Mouse (Mus musculus) frontal cortex, adult 2 months (tissue): Measurements from ENCODE around the gene Plau. TPM values are rescaled to one million over a fixed set of nuclear protein-coding genes. Genes with fewer than 3 reads are reported as not detected.

Experiments used
- DNase-seq, 2 experiments: peaks; one replicate each; pipeline ENCODE4 v3.0.0; 2022; ENCODE audit warnings: low spot score in 1 of 2; ENCODE audit errors: extremely low spot score in 1 of 2
- polyA plus RNA-seq: library from polyadenylated mRNA; depleted of rRNA; stranded (reverse); fragments of >200 nt; gene quantifications from 2 replicates; pipeline ENCODE4 v1.2.3, GENCODE M21; 2012

Plau gene
- polyA plus RNA-seq, 1 experiment: 1.9 TPM

GRCm38 (mm10) chr14:20842629-20843028 is 6.2 kb downstream of the Plau start:
- DNase-seq: no peak

GRCm38 (mm10) chr14:20844126-20844525 is 7.7 kb downstream of the Plau start:
- no peak for DNase-seq

- DNase-seq: no peak
Observed at GRCm38 (mm10) chr14:20844671-20845576, 8.5 kb downstream of the Plau start.

- DNase-seq: no peak
Observed at GRCm38 (mm10) chr14:20845577-20846088, 9.2 kb downstream of the Plau start.

- DNase-seq: no peak
Observed at GRCm38 (mm10) chr14:20846214-20846613, 9.8 kb downstream of the Plau start.

GRCm38 (mm10) chr14:20847637-20848129 is 11.2 kb downstream of the Plau start:
- DNase-seq: no peak

GRCm38 (mm10) chr14:20849753-20850152 is 13.3 kb downstream of the Plau start:
- no peak for DNase-seq

- no peak for DNase-seq
Observed at GRCm38 (mm10) chr14:20850498-20850897, 14.0 kb downstream of the Plau start.

GRCm38 (mm10) chr14:20851776-20852175 is 15.3 kb downstream of the Plau start:
- no peak for DNase-seq

GRCm38 (mm10) chr14:20861152-20861551 is 24.7 kb downstream of the Plau start:
- DNase-seq: no peak

GRCm38 (mm10) chr14:20861559-20861958 is 25.1 kb downstream of the Plau start:
- no peak for DNase-seq

- no peak for DNase-seq
Observed at GRCm38 (mm10) chr14:20863306-20864065, 27.0 kb downstream of the Plau start.

GRCm38 (mm10) chr14:20864192-20864591 is 27.7 kb downstream of the Plau start:
- no peak for DNase-seq

GRCm38 (mm10) chr14:20865604-20866003 is 29.1 kb downstream of the Plau start:
- no peak for DNase-seq

- no peak for DNase-seq
Observed at GRCm38 (mm10) chr14:20866365-20866764, 29.9 kb downstream of the Plau start.

- no peak for DNase-seq
Observed at GRCm38 (mm10) chr14:20870110-20870509, 33.6 kb downstream of the Plau start.

- DNase-seq: no peak
Observed at GRCm38 (mm10) chr14:20871495-20871894, 35.0 kb downstream of the Plau start.

- DNase-seq: peak; percentile 66 to 94
Observed at GRCm38 (mm10) chr14:20873307-20873706, 36.8 kb downstream of the Plau start.

- DNase-seq: no peak
Observed at GRCm38 (mm10) chr14:20873931-20874330, 37.5 kb downstream of the Plau start.

- DNase-seq: no peak
Observed at GRCm38 (mm10) chr14:20884691-20885090, 48.2 kb downstream of the Plau start.
